Mouse (Mus musculus) cortical plate, adult 2 months (tissue): ENCODE measurements around the gene Gm47996.
"Not testable (repeated sequence)": the region's sequence is repeated elsewhere in the genome, so short reads cannot be mapped to it uniquely, and the experiment has no call there.

ENCODE experiments used
- CTCF ChIP-seq: fragments of 200-500 bp; IDR thresholded peaks from 2 replicates; pipeline ENCODE4 v1.5.1; 2011; ENCODE audit warnings: mild to moderate bottlenecking, control low read depth, low read length; ENCODE audit not compliant: insufficient read depth; ENCODE audit errors: extremely low read depth
- POLR2A ChIP-seq: fragments of 200-500 bp; IDR thresholded peaks from 2 replicates; pipeline ENCODE4 v1.6.1; 2011; ENCODE audit warnings: mild to moderate bottlenecking, low read length, control low read depth; ENCODE audit not compliant: insufficient read depth; ENCODE audit errors: extremely low read depth

- TF ChIP-seq CTCF, POLR2A: not testable (repeated sequence)
These were observed 23.0 kb upstream of the Gm47996 start for GRCm38 (mm10) chr1:151186879-151187424.
